22 mouse cellular contexts compared by ENCODE assay signal in genomic region chr5:115182925-115183324, GRCm38 (mm10). TPM values are rescaled to one million over a fixed set of nuclear protein-coding genes. Genes with fewer than 3 reads are reported as not detected.
A peak's percentile ranks its signal among the peaks of the same experiment; 100 is the strongest.
DNase-seq lines count a peak whose midpoint lies in the region; ATAC-seq and TF ChIP-seq lines count a peak whose summit lies in the region.
"Had no signal": no experiment of that assay in that cellular context is flagged by ENCODE, and none has a peak within 500 bp of the region (broad histone marks: within the 10 kb centered on the region; RNA-seq: fewer than 3 reads in every experiment).

No protein-coding gene starts in this region.

- H3K9me3 ChIP-seq in heart, postnatal 0 days (replicated peaks; ENCODE audit: control insufficient read depth, low read length): no peaks in the 10 kb centered on the region
- H3K9me3 ChIP-seq in midbrain, embryonic 11.5 days (ENCODE audit: control insufficient read depth, low read length): no peaks in the 10 kb centered on the region
- H3K9me3 ChIP-seq in midbrain, embryonic 14.5 days (ENCODE audit: control insufficient read depth, low read length): no peaks in the 10 kb centered on the region
- H3K9me3 ChIP-seq: embryonic facial prominence, embryonic 15.5 days had no signal

- TF ChIP-seq EP300 in heart, adult 2 months (IDR thresholded peaks at IDR 0.05; ENCODE audit: insufficient read depth, low read depth, low read length): no peak
- TF ChIP-seq EP300 in heart, postnatal 0 days (IDR thresholded peaks at IDR 0.05; ENCODE audit: low read depth): no peak

- H3K9ac ChIP-seq in heart, adult 2 months (ENCODE audit: low read depth, low read length): no peak overlapping the region
- H3K9ac ChIP-seq in heart, postnatal 0 days (replicated peaks; ENCODE audit: low read depth, low read length): no peak overlapping the region
- no peak overlapping the region for H3K9ac ChIP-seq in midbrain, embryonic 11.5 days (ENCODE audit: low read length)
- H3K9ac ChIP-seq in midbrain, embryonic 14.5 days (replicated peaks; ENCODE audit: low read length): no peak overlapping the region
- H3K9ac ChIP-seq: embryonic facial prominence, embryonic 15.5 days had no signal

- peak overlapping the region; percentile 51 for H3K27ac ChIP-seq in heart, adult 2 months
- H3K27ac ChIP-seq in heart, postnatal 0 days (ENCODE audit: low read depth): peak overlapping the region; percentile 28; the same call in 1 of the 2 replicates
- H3K27ac ChIP-seq in midbrain, embryonic 11.5 days (ENCODE audit: low read depth, low read length): no peak overlapping the region
- no peak overlapping the region for H3K27ac ChIP-seq in midbrain, embryonic 14.5 days (replicated peaks; ENCODE audit: low read depth, low read length)
- H3K27ac ChIP-seq: embryonic facial prominence, embryonic 15.5 days; kidney, postnatal 0 days had no signal

- 62% methylated on average over 8 of the region's 8 CpGs for WGBS in heart, adult 2 months
- 67% methylated on average over 8 of the region's 8 CpGs for WGBS in heart, postnatal 0 days
- 87% methylated on average over 8 of the region's 8 CpGs for WGBS in midbrain, embryonic 11.5 days
- 85% methylated on average over 8 of the region's 8 CpGs for WGBS in midbrain, embryonic 14.5 days

- H3K79me2 ChIP-seq in heart, adult 2 months (replicated peaks; ENCODE audit: control insufficient read depth, insufficient read depth, low read length): no peaks in the 10 kb centered on the region

- no peak overlapping the region for H3K4me2 ChIP-seq in heart, postnatal 0 days (ENCODE audit: low read depth, low read length)
- H3K4me2 ChIP-seq in midbrain, embryonic 11.5 days: no peak overlapping the region
- no peak overlapping the region for H3K4me2 ChIP-seq in midbrain, embryonic 14.5 days (ENCODE audit: low read length)
- H3K4me2 ChIP-seq: embryonic facial prominence, embryonic 15.5 days; liver, embryonic 11.5 days had no signal

- no peak for TF ChIP-seq POLR2A in heart, adult 2 months (IDR thresholded peaks at IDR 0.05; ENCODE audit: insufficient read depth, low read depth, low read length)

- no peak for TF ChIP-seq CTCF in heart, adult 2 months (IDR thresholded peaks at IDR 0.05)
- TF ChIP-seq CTCF in heart, postnatal 0 days (IDR thresholded peaks at IDR 0.05; ENCODE audit: low read depth): no peak

- ATAC-seq in heart, postnatal 0 days (ENCODE audit: insufficient read depth, low read depth): no peak
- ATAC-seq in midbrain, embryonic 11.5 days (ENCODE audit: low FRiP score): no peak
- no peak for ATAC-seq in midbrain, embryonic 14.5 days (ENCODE audit: low FRiP score, low TSS enrichment)
- ATAC-seq in granulocyte monocyte progenitor cell, adult 5-6 weeks (replicated peaks; ENCODE audit: poor library complexity, severe bottlenecking): no peak

- DNase-seq in heart, adult 2 months: no peak
- no peak for DNase-seq in heart, adult 9 months (ENCODE audit: low spot score in 2 of 2)
- DNase-seq in heart, postnatal 0 days (ENCODE audit: low spot score): no peak
- no peak for DNase-seq in heart, postnatal 14 days
- peak; percentile 33 for DNase-seq in midbrain, embryonic 11.5 days (ENCODE audit: low spot score, missing footprints)
- no peak for DNase-seq in midbrain, embryonic 14.5 days
- DNase-seq: adrenal gland, postnatal 25 days; cerebellum, postnatal 14 days; embryo, embryonic 11 days; gastrocnemius, postnatal 10 days; kidney, adult 11 months; left cerebral cortex, postnatal 4 days; lung, adult 2 months; lung, postnatal 36 days; thymus, postnatal 25 days had no signal

- intact Hi-C loops in heart, adult 2 months (cut with DNase I): loop anchor here (2.0 kb wide), 1 partner anchor 18 kb away; no protein-coding TSS in a partner anchor
- intact Hi-C loops in heart, postnatal 14 days (cut with DNase I): no loop called here

- no peaks in the 10 kb centered on the region for H3K27me3 ChIP-seq in heart, adult 2 months (ENCODE audit: control insufficient read depth, insufficient read depth, low read length)
- H3K27me3 ChIP-seq in heart, postnatal 0 days (ENCODE audit: control insufficient read depth, insufficient read depth, low read length): no peaks in the 10 kb centered on the region
- H3K27me3 ChIP-seq in midbrain, embryonic 11.5 days (ENCODE audit: control insufficient read depth, insufficient read depth, low read length): no peaks in the 10 kb centered on the region
- no peaks in the 10 kb centered on the region for H3K27me3 ChIP-seq in midbrain, embryonic 14.5 days (ENCODE audit: control insufficient read depth, insufficient read depth, low read length)

- H3K4me1 ChIP-seq in heart, adult 2 months (ENCODE audit: control insufficient read depth, insufficient read depth, low read length): peaks cover 13% of the 10 kb centered on the region
- peaks cover 15% of the 10 kb centered on the region for H3K4me1 ChIP-seq in heart, postnatal 0 days (ENCODE audit: control insufficient read depth, insufficient read depth)
- peaks cover 18% of the 10 kb centered on the region for H3K4me1 ChIP-seq in midbrain, embryonic 11.5 days (ENCODE audit: control insufficient read depth, insufficient read depth, low read length)
- peaks cover 17% of the 10 kb centered on the region for H3K4me1 ChIP-seq in midbrain, embryonic 14.5 days (ENCODE audit: control insufficient read depth, insufficient read depth, low read length)

- no peaks in the 10 kb centered on the region for H3K36me3 ChIP-seq in heart, adult 2 months (ENCODE audit: control insufficient read depth, insufficient read depth, low read length)
- no peaks in the 10 kb centered on the region for H3K36me3 ChIP-seq in heart, postnatal 0 days (replicated peaks; ENCODE audit: control insufficient read depth, insufficient read depth, low read length)
- H3K36me3 ChIP-seq in midbrain, embryonic 11.5 days (ENCODE audit: control insufficient read depth, insufficient read depth, low read length): no peaks in the 10 kb centered on the region
- H3K36me3 ChIP-seq in midbrain, embryonic 14.5 days (ENCODE audit: control insufficient read depth, insufficient read depth, low read length): no peaks in the 10 kb centered on the region
- H3K36me3 ChIP-seq: embryonic facial prominence, embryonic 15.5 days had no signal

- no peak overlapping the region for H3K4me3 ChIP-seq in heart, adult 2 months
- H3K4me3 ChIP-seq in heart, postnatal 0 days (ENCODE audit: low read depth, low read length): no peak overlapping the region
- H3K4me3 ChIP-seq in midbrain, embryonic 11.5 days (ENCODE audit: low read depth, low read length): no peak overlapping the region
- H3K4me3 ChIP-seq in midbrain, embryonic 14.5 days (replicated peaks; ENCODE audit: low read depth, low read length): no peak overlapping the region
- H3K4me3 ChIP-seq: embryonic facial prominence, embryonic 15.5 days had no signal

RNA-seq across cellular contexts. Expression of gene Cabp1, which starts 11.3 kb away (rescaled TPM):
- 1 to 10 TPM; 2.3 to 3.9 TPM for total RNA-seq in heart, adult 2 months (2021)
- 6.0 and 13.2 TPM in 2 replicates for polyA plus RNA-seq in heart, adult 2 months (2012; rRNA removed)
- total RNA-seq in heart, postnatal 0 days (2014; rRNA removed; ENCODE audit: low replicate concordance): 0.39 and 4.1 TPM in 2 replicates
- 0.78 and 0.96 TPM in 2 replicates for polyA plus RNA-seq in heart, postnatal 0 days (2015; fragmentation: Nextera tagmentation; extraction: Ambion mirVana)
- 1 to 10 TPM; 3.5 to 4.0 TPM for total RNA-seq in heart, postnatal 14 days (2021)
- polyA plus RNA-seq in midbrain, embryonic 11.5 days (2014; fragmentation: Nextera tagmentation; extraction: Ambion mirVana): 1.1 and 2.3 TPM in 2 replicates
- 6.6 and 6.9 TPM in 2 replicates for polyA plus RNA-seq in midbrain, embryonic 14.5 days (2014; fragmentation: Nextera tagmentation; extraction: Ambion mirVana)
- not detected in 2 replicates for total RNA-seq in granulocyte monocyte progenitor cell, adult 5-6 weeks (2014; fragmentation: Nextera tagmentation)
- total RNA-seq in granulocyte monocyte progenitor cell, adult 5-6 weeks (2017): not detected in 2 replicates
- total RNA-seq: hematopoietic stem cell, adult 5-6 weeks; megakaryocyte-erythroid progenitor cell, adult 5-6 weeks; neutrophil, adult 5-6 weeks had no signal

RNA-seq across cellular contexts. Expression of gene Mlec, which starts 24.9 kb away (rescaled TPM):
- 10 to 100 TPM; 74.6 to 80.6 TPM for total RNA-seq in heart, adult 2 months (2021)
- 40.4 and 75.4 TPM in 2 replicates for polyA plus RNA-seq in heart, adult 2 months (2012; rRNA removed)
- 68.4 and 74.8 TPM in 2 replicates for total RNA-seq in heart, postnatal 0 days (2014; rRNA removed; ENCODE audit: low replicate concordance)
- 20.4 and 21.1 TPM in 2 replicates for polyA plus RNA-seq in heart, postnatal 0 days (2015; fragmentation: Nextera tagmentation; extraction: Ambion mirVana)
- total RNA-seq in heart, postnatal 14 days (2021): 10 to 100 TPM; 70.0 to 77.1 TPM
- 30.0 and 37.3 TPM in 2 replicates for polyA plus RNA-seq in midbrain, embryonic 11.5 days (2014; fragmentation: Nextera tagmentation; extraction: Ambion mirVana)
- 14.6 and 18.6 TPM in 2 replicates for polyA plus RNA-seq in midbrain, embryonic 14.5 days (2014; fragmentation: Nextera tagmentation; extraction: Ambion mirVana)
- 247 and 279 TPM in 2 replicates for total RNA-seq in granulocyte monocyte progenitor cell, adult 5-6 weeks (2014; fragmentation: Nextera tagmentation)
- total RNA-seq in granulocyte monocyte progenitor cell, adult 5-6 weeks (2017): 290 and 318 TPM in 2 replicates

RNA-seq across cellular contexts. Expression of gene Unc119b, which starts 48.1 kb away (rescaled TPM):
- 10 to 100 TPM; 15.8 to 22.0 TPM for total RNA-seq in heart, adult 2 months (2021)
- polyA plus RNA-seq in heart, adult 2 months (2012; rRNA removed): 18.4 and 27.8 TPM in 2 replicates
- 17.0 and 25.9 TPM in 2 replicates for total RNA-seq in heart, postnatal 0 days (2014; rRNA removed; ENCODE audit: low replicate concordance)
- 10.6 and 11.7 TPM in 2 replicates for polyA plus RNA-seq in heart, postnatal 0 days (2015; fragmentation: Nextera tagmentation; extraction: Ambion mirVana)
- total RNA-seq in heart, postnatal 14 days (2021): 10 to 100 TPM; 24.7 to 25.8 TPM
- polyA plus RNA-seq in midbrain, embryonic 11.5 days (2014; fragmentation: Nextera tagmentation; extraction: Ambion mirVana): 55.1 and 64.6 TPM in 2 replicates
- polyA plus RNA-seq in midbrain, embryonic 14.5 days (2014; fragmentation: Nextera tagmentation; extraction: Ambion mirVana): 29.1 and 37.2 TPM in 2 replicates
- total RNA-seq in granulocyte monocyte progenitor cell, adult 5-6 weeks (2014; fragmentation: Nextera tagmentation): 12.5 and 16.4 TPM in 2 replicates
- 8.1 and 10.3 TPM in 2 replicates for total RNA-seq in granulocyte monocyte progenitor cell, adult 5-6 weeks (2017)

RNA-seq across cellular contexts. Expression of gene Pop5, which starts 52.7 kb away (rescaled TPM):
- total RNA-seq in heart, adult 2 months (2021): 10 to 100 TPM; 32.2 to 38.1 TPM
- polyA plus RNA-seq in heart, adult 2 months (2012; rRNA removed): 36.2 and 43.8 TPM in 2 replicates
- total RNA-seq in heart, postnatal 0 days (2014; rRNA removed; ENCODE audit: low replicate concordance): 41.1 and 71.6 TPM in 2 replicates
- polyA plus RNA-seq in heart, postnatal 0 days (2015; fragmentation: Nextera tagmentation; extraction: Ambion mirVana): 57.9 and 65.9 TPM in 2 replicates
- total RNA-seq in heart, postnatal 14 days (2021): 10 to 100 TPM; 27.6 to 29.8 TPM
- polyA plus RNA-seq in midbrain, embryonic 11.5 days (2014; fragmentation: Nextera tagmentation; extraction: Ambion mirVana): 91.0 and 98.7 TPM in 2 replicates
- polyA plus RNA-seq in midbrain, embryonic 14.5 days (2014; fragmentation: Nextera tagmentation; extraction: Ambion mirVana): 95.6 and 106 TPM in 2 replicates
- 92.9 and 109 TPM in 2 replicates for total RNA-seq in granulocyte monocyte progenitor cell, adult 5-6 weeks (2014; fragmentation: Nextera tagmentation)
- 74.0 and 75.4 TPM in 2 replicates for total RNA-seq in granulocyte monocyte progenitor cell, adult 5-6 weeks (2017)

Comparison
In these comparisons a context has a peak if more than half of its experiments do, and no peak if none do; other contexts are left out.
1. H3K27ac ChIP-seq: peak in heart, adult 2 months (single experiment) and heart, postnatal 0 days (single experiment); none in midbrain, embryonic 11.5 days (single experiment) and midbrain, embryonic 14.5 days (single experiment).